Mouse (Mus musculus) MEL (cell line): ENCODE data around the gene E130114P18Rik. TPM values are rescaled to one million over a fixed set of nuclear protein-coding genes. Genes with fewer than 3 reads are reported as not detected.

ENCODE experiments used
- DNase-seq: peaks from one replicate; pipeline ENCODE4 v3.0.0; 2011; ENCODE audit warnings: low read depth, low spot score
- H3K27ac ChIP-seq: 2 replicates; pipeline ENCODE4 v1.5.1; 2012; ENCODE audit warnings: low read depth, mild to moderate bottlenecking, control low read depth, low read length, moderate library complexity; ENCODE audit not compliant: control insufficient read depth
- H3K27me3 ChIP-seq, 2 experiments: fragments of 150-350 bp in 1 of 2; sonication (generic) in 1 of 2; 2 replicates each; pipeline ENCODE4 v1.6.1; 2012; ENCODE audit warnings: low read length in 2 of 2, mild to moderate bottlenecking in 2 of 2, improper control_type of control experiment in 1 of 2, moderate library complexity in 1 of 2; ENCODE audit not compliant: insufficient read depth in 2 of 2, control insufficient read depth in 1 of 2
- H3K36me3 ChIP-seq, 2 experiments: 2 replicates each; pipeline ENCODE4 v1.6.1; 2012 to 2014; ENCODE audit warnings: low read length in 2 of 2, improper control_type of control experiment in 1 of 2, inconsistent platforms in 1 of 2, mild to moderate bottlenecking in 1 of 2; ENCODE audit not compliant: insufficient read depth in 2 of 2, control insufficient read depth in 1 of 2
- H3K4me1 ChIP-seq, 2 experiments: fragments of 150-350 bp in 1 of 2; sonication (generic) in 1 of 2; 2 replicates each; pipeline ENCODE4 v1.6.1; 2012; ENCODE audit warnings: low read length in 2 of 2, improper control_type of control experiment in 1 of 2, mild to moderate bottlenecking in 1 of 2; ENCODE audit not compliant: insufficient read depth in 2 of 2, control insufficient read depth in 1 of 2
- H3K4me3 ChIP-seq, 2 experiments: fragments of 150-350 bp in 1 of 2; sonication (generic) in 1 of 2; 2 replicates each; pipeline ENCODE4 v1.5.1; 2012; ENCODE audit warnings: low read depth in 2 of 2, low read length in 2 of 2, mild to moderate bottlenecking in 2 of 2, moderate library complexity in 2 of 2, control low read depth in 1 of 2, improper control_type of control experiment in 1 of 2; ENCODE audit not compliant: control insufficient read depth in 1 of 2, insufficient read depth in 1 of 2
- H3K79me2 ChIP-seq: 2 replicates; pipeline ENCODE4 v1.6.1; 2012; ENCODE audit warnings: mild to moderate bottlenecking, low read length, moderate library complexity; ENCODE audit not compliant: control insufficient read depth, poor library complexity, insufficient read depth
- H3K9ac ChIP-seq: 2 replicates; pipeline ENCODE4 v1.6.1; 2012; ENCODE audit warnings: low read depth, mild to moderate bottlenecking, control low read depth, low read length, moderate library complexity; ENCODE audit not compliant: control insufficient read depth, poor library complexity, severe bottlenecking
- H3K9me3 ChIP-seq: fragments of 150-350 bp; sonication (generic); replicated peaks from 2 replicates; pipeline ENCODE4 v1.6.1; 2012; ENCODE audit warnings: mild to moderate bottlenecking, low read length, improper control_type of control experiment, moderate library complexity; ENCODE audit not compliant: insufficient read depth
- CTCF ChIP-seq, 3 experiments: IDR thresholded peaks in 2 of 3; conservative IDR thresholded peaks in 1 of 3; 2 replicates each; pipeline ENCODE4 v1.5.1; 2011 to 2012; ENCODE audit warnings: low read length in 3 of 3, low read depth in 2 of 3, mild to moderate bottlenecking in 2 of 3, improper control_type of control experiment in 1 of 3, inconsistent platforms in 1 of 3, mixed read lengths in 1 of 3, moderate library complexity in 1 of 3; ENCODE audit not compliant: control insufficient read depth in 1 of 3, insufficient read depth in 1 of 3, poor library complexity in 1 of 3, severe bottlenecking in 1 of 3
- JUND ChIP-seq: IDR thresholded peaks from 2 replicates; pipeline ENCODE4 v1.6.1; 2011; ENCODE audit warnings: low read depth, mild to moderate bottlenecking, improper control_type of control experiment, low read length
- MAFK ChIP-seq: IDR thresholded peaks from 2 replicates; pipeline ENCODE4 v1.6.1; 2011; ENCODE audit warnings: low read depth, mild to moderate bottlenecking, low read length, improper control_type of control experiment, borderline replicate concordance
- MAZ ChIP-seq: IDR thresholded peaks from 2 replicates; pipeline ENCODE4 v1.6.1; 2012; ENCODE audit warnings: low read depth, mild to moderate bottlenecking, inconsistent platforms, low read length, improper control_type of control experiment
- MYC ChIP-seq: IDR thresholded peaks from 2 replicates; pipeline ENCODE4 v1.6.1; 2011; ENCODE audit warnings: low read depth, mild to moderate bottlenecking, low read length, improper control_type of control experiment, moderate library complexity
- NRF1 ChIP-seq: IDR thresholded peaks from 2 replicates; pipeline ENCODE4 v1.6.1; 2014; ENCODE audit warnings: low read depth, mild to moderate bottlenecking, inconsistent platforms, low read length, improper control_type of control experiment, moderate library complexity; ENCODE audit not compliant: poor library complexity, insufficient read depth, severe bottlenecking
- SMC3 ChIP-seq: IDR thresholded peaks from 2 replicates; pipeline ENCODE4 v1.6.1; 2011; ENCODE audit warnings: low read depth, low read length, improper control_type of control experiment
- USF1 ChIP-seq: IDR thresholded peaks from 2 replicates; pipeline ENCODE4 v1.6.1; 2014; ENCODE audit warnings: low read depth, mild to moderate bottlenecking, inconsistent platforms, low read length, improper control_type of control experiment, moderate library complexity
- ZC3H11A ChIP-seq: IDR thresholded peaks from 2 replicates; pipeline ENCODE4 v1.6.1; 2012; ENCODE audit warnings: low read depth, mild to moderate bottlenecking, inconsistent platforms, low read length, improper control_type of control experiment
- ZMIZ1 ChIP-seq: IDR thresholded peaks from 2 replicates; pipeline ENCODE4 v1.6.1; 2012; ENCODE audit warnings: low read depth, mild to moderate bottlenecking, inconsistent platforms, low read length, improper control_type of control experiment, moderate library complexity
- polyA plus RNA-seq, 2 experiments: library from polyadenylated mRNA; stranded (reverse) in 1 of 2; unstranded in 1 of 2; fragments of >175 nt in 1 of 2; fragments of >200 nt in 1 of 2; gene quantifications; 2 replicates each; pipeline versions ENCODE4 v1.2.1 to v1.2.4; 2012; ENCODE audit warnings: low replicate concordance in 2 of 2, low read depth in 1 of 2; ENCODE audit not compliant: insufficient read length in 2 of 2, insufficient read depth in 1 of 2, missing spikeins in 1 of 2
- total RNA-seq: library from RNA; depleted of rRNA; stranded (reverse); fragments of 300-350 nt; gene quantifications from 2 replicates; pipeline ENCODE4 v1.2.3, GENCODE M21; 2012

E130114P18Rik gene
- total and polyA plus RNA-seq, 3 experiments, result not detected

DNA sequence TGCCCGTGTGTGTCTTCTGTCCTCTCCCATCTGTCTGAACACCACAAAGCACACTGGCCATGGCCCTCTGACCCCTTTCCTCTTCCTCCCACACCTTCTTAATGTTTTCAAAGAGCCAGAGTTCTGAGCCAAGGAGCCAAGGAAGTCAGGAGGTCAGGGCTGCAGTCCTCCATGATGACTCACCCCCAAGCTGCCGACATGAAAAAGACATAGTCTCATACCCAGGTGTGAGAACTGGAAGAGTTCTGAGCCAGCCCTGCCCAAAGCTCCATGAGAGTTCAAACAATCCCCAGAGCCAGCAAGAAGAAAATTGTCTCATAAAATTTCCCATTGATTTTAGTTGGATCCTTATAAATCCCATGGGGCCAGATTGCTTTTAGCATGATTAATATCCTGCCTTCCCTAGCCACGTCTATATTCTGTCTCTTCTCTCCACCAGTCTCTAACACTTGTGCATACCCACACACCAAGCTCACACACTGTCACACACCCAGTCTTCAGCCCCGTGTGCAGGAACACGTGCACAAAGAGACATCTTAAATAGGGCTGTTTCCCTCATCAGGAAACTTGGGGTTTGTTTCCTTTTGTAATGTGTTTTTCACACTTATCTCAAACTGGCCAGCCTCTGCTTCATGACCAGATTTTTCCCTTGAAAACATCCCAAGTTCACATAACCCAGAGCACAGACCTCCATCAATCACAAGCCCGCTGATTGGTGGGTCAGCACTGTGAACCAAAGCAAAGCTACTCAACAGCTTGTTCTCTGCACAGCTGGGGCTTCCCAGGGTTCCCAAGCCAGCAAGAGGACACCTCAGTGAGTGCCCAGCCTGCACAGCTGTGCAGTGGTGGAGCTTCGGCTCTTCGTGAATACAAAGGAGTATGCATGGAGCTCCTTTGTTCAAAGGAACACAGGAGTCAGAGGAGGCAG lies 88.2 kb downstream of the E130114P18Rik start:
- TF ChIP-seq MYC, result no peak
- TF ChIP-seq SMC3, result no peak
- no peak for TF ChIP-seq MAFK
- Histone ChIP-seq H3K36me3 (no peaks in the 10 kb centered on the region), H3K9me3 (no peaks in the 10 kb centered on the region), H3K4me1 (no peaks in the 10 kb centered on the region), H3K4me3 (no peak overlapping the region), H3K9ac (no peak overlapping the region), H3K79me2 (no peaks in the 10 kb centered on the region), H3K27me3 (peaks cover 0 to 2% of the 10 kb centered on the region in 2 experiments; a peak in 2 of 4 replicates), H3K27ac (no peak overlapping the region)
- no peak for DNase-seq

DNA sequence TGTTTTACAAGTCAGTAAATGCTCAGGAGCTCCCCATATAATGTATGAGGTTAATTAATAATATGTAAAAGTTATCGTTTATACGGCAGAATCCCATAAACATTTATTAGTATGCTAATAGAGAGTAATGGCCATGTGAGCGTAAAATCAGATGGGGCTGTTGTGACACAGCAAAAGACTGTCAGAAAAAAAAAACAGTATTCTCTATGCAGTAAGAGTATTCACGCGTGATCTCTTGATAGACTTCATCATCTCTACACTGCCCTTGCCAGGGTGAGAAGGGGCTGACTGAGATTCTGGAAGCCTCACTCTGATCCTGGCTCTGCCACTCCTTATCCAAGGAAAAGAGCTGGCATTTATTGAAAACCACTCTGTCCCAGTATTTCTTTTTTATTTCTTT lies 91.9 kb downstream of the E130114P18Rik start:
- peaks cover 3 to 5% of the 10 kb centered on the region in 2 experiments; a peak in 3 of 4 replicates for H3K27me3 ChIP-seq
- H3K9me3 ChIP-seq, result no peaks in the 10 kb centered on the region
- TF ChIP-seq CTCF (IDR thresholded peaks at IDR 0.05 in 2 of 3, conservative IDR thresholded peaks at IDR 0.05 in 1 of 3; ENCODE audit: control insufficient read depth in 1 of 3, insufficient read depth in 1 of 3, low read depth in 2 of 3, low read length in 3 of 3, poor library complexity in 1 of 3, severe bottlenecking in 1 of 3), result no peak
- H3K27ac ChIP-seq, result no peak overlapping the region
- H3K79me2 ChIP-seq, result no peaks in the 10 kb centered on the region
- H3K4me1 ChIP-seq, result no peaks in the 10 kb centered on the region
- no peak for DNase-seq
- H3K36me3 ChIP-seq, result no peaks in the 10 kb centered on the region
- H3K4me3 ChIP-seq, result no peak overlapping the region
- H3K9ac ChIP-seq, result no peak overlapping the region

DNA sequence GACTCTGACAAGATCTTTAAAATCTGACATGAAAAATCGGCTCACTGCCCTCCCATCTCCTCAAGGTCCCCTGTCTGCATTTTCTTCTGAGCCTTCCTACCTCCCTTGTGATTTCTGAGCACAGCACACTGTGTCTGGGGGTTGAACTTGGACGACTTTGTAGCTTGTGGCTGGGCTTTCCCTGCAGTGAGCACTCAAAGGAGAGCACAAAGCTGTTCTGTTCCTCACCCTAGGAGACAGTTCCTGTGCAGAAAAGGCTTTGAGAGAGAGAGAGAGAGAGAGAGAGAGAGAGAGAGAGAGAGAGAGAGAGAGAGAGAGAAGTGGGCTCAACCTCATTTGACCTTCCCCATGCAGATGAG lies 101.3 kb downstream of the E130114P18Rik start:
- H3K79me2 ChIP-seq, result no peaks in the 10 kb centered on the region
- no peak overlapping the region for H3K4me3 ChIP-seq
- peaks cover 0 to 4% of the 10 kb centered on the region in 2 experiments; a peak in 1 of 4 replicates for H3K27me3 ChIP-seq
- no peak for DNase-seq
- H3K4me1 ChIP-seq, result peaks cover 0 to 7% of the 10 kb centered on the region in 2 experiments; a peak in 2 of 4 replicates
- H3K9ac ChIP-seq, result no peak overlapping the region
- H3K27ac ChIP-seq, result no peak overlapping the region
- no peaks in the 10 kb centered on the region; a peak in 1 of 4 replicates for H3K36me3 ChIP-seq
- TF ChIP-seq JUND (no peak), MAZ (no peak), SMC3 (no peak), ZMIZ1 (no peak), USF1 (no peak), MYC (no peak), ZC3H11A (no peak), NRF1 (no peak)
- no peaks in the 10 kb centered on the region for H3K9me3 ChIP-seq
